Mouse (Mus musculus) lung, adult 2 months (tissue): ENCODE results near the gene N4bp1.

ENCODE experiments used
- CTCF ChIP-seq: fragments of 200-500 bp; IDR thresholded peaks from 2 replicates; pipeline ENCODE4 v1.5.1; 2011; ENCODE audit warnings: mild to moderate bottlenecking, low read length, control low read depth; ENCODE audit not compliant: insufficient read depth
- POLR2A ChIP-seq: fragments of 200-500 bp; IDR thresholded peaks from 2 replicates; pipeline ENCODE4 v1.6.1; 2011; ENCODE audit warnings: low read depth, mild to moderate bottlenecking, control low read depth, low read length, borderline replicate concordance; ENCODE audit errors: extremely low read depth

GRCm38 (mm10) chr8:86881951-86882350 lies 3.1 kb downstream of the N4bp1 start:
- TF ChIP-seq CTCF: no peak
- TF ChIP-seq POLR2A: no peak
